Mouse (Mus musculus) limb, embryonic 11.5 days (tissue): ENCODE measurements around the gene Rbsn. TPM values are rescaled to one million over a fixed set of nuclear protein-coding genes. Genes with fewer than 3 reads are reported as not detected.

Source experiments
- ATAC-seq: fragments of 200-750 bp; cut with Nextera tagmentation; 2 replicates; pipeline ENCODE4 v1.8.0; 2017; ENCODE audit warnings: low read depth; ENCODE audit not compliant: insufficient number of reproducible peaks, low FRiP score, low TSS enrichment
- DNase-seq: peaks from one replicate; pipeline ENCODE4 v3.0.0-alpha.2; 2015; ENCODE audit warnings: low spot score
- H3K27ac ChIP-seq: fragments of 300-500 bp; sonication (generic); replicated peaks from 2 replicates; pipeline ENCODE4 v1.5.1; 2014; ENCODE audit warnings: low read depth, mild to moderate bottlenecking, low read length
- H3K27me3 ChIP-seq: fragments of 300-500 bp; sonication (generic); 2 replicates; pipeline ENCODE4 v1.6.1; 2014; ENCODE audit warnings: mild to moderate bottlenecking, low read length, mixed read lengths; ENCODE audit not compliant: control insufficient read depth, insufficient read depth
- H3K36me3 ChIP-seq: fragments of 300-500 bp; sonication (generic); 2 replicates; pipeline ENCODE4 v1.6.1; 2014; ENCODE audit warnings: mild to moderate bottlenecking, low read length, moderate library complexity, mixed read lengths; ENCODE audit not compliant: control insufficient read depth, insufficient read depth
- H3K4me1 ChIP-seq: fragments of 300-500 bp; sonication (generic); 2 replicates; pipeline ENCODE4 v1.6.1; 2014; ENCODE audit warnings: low read length, mixed read lengths; ENCODE audit not compliant: control insufficient read depth, insufficient read depth
- H3K4me2 ChIP-seq: fragments of 300-500 bp; sonication (generic); 2 replicates; pipeline ENCODE4 v1.6.1; 2014; ENCODE audit warnings: low read depth, mild to moderate bottlenecking, moderate library complexity; ENCODE audit not compliant: severe bottlenecking
- H3K4me3 ChIP-seq: fragments of 300-500 bp; sonication (generic); 2 replicates; pipeline ENCODE4 v1.5.1; 2014; ENCODE audit warnings: low read depth, low read length
- H3K9ac ChIP-seq: fragments of 300-500 bp; sonication (generic); 2 replicates; pipeline ENCODE4 v1.6.1; 2014; ENCODE audit warnings: mild to moderate bottlenecking, low read length
- H3K9me3 ChIP-seq: fragments of 300-500 bp; sonication (generic); 2 replicates; pipeline ENCODE4 v1.6.1; 2016; ENCODE audit warnings: low read length; ENCODE audit not compliant: control insufficient read depth
- WGBS: fragments of 180-500 bp; shearing (Covaris S2); extraction: QIAGEN DNeasy Blood & Tissue Kit; methylation state at CpG from one replicate; pipeline ENCODE4 v1.1.7; 2014; 5-methylcytosine and 5-hydroxymethylcytosine counted together
- polyA plus RNA-seq: library from polyadenylated mRNA; unstranded; fragments of >200 nt; fragmentation: Nextera tagmentation; extraction: Ambion mirVana; gene quantifications from 2 replicates; pipeline ENCODE4 v1.2.1, GENCODE M21; 2014

The Rbsn gene
- polyA plus RNA-seq, 1 experiment from 2014 or later: 17.1 TPM

GRCm38 (mm10) chr6:92241178-92241906 is 26.6 kb upstream of the Rbsn start:
- ATAC-seq: no peak

GRCm38 (mm10) chr6:92235036-92235435 is 20.3 kb upstream of the Rbsn start:
- ATAC-seq (no peak), DNase-seq (no peak)
- Histone ChIP-seq H3K4me1 (no peaks in the 10 kb centered on the region), H3K27ac (no peak overlapping the region), H3K36me3 (no peaks in the 10 kb centered on the region), H3K4me3 (no peak overlapping the region), H3K9me3 (no peaks in the 10 kb centered on the region), H3K4me2 (no peak overlapping the region), H3K27me3 (no peaks in the 10 kb centered on the region), H3K9ac (no peak overlapping the region)
- WGBS: 46% methylated on average over 12 of the region's 12 CpGs

More at GRCm38 (mm10) chr6:92241178-92241906, 26.6 kb upstream of the Rbsn start:
- Histone ChIP-seq H3K4me2 (no peak overlapping the region), H3K27me3 (peaks cover 21% of the 10 kb centered on the region), H3K4me3 (no peak overlapping the region), H3K9ac (no peak overlapping the region), H3K9me3 (no peaks in the 10 kb centered on the region), H3K36me3 (no peaks in the 10 kb centered on the region), H3K27ac (no peak overlapping the region), H3K4me1 (peaks cover 3% of the 10 kb centered on the region; the same call in 1 of the 2 replicates)
- WGBS: 76% methylated on average over 3 of the region's 3 CpGs
- no peak for DNase-seq

DNA sequence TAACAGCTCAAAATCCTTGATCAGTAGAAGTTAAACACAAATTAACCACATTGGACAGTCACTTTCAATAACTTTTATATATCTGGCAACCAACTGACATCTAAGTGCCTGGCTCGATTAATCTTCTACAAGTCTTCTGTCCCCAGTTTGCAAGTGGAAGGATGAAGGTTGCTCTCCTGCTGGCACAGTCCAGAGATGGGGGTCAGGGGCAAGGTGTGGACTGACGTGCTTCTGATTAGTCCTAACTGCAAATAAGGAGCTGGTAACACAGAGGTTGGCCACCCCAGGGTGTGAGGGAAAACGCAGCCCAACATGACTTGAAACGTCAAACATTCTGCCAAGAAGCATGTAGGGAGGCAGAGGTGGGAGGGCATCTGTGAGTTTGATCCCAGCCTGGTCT is 17.0 kb upstream of the Rbsn start:
- Histone ChIP-seq H3K9me3 (no peaks in the 10 kb centered on the region), H3K9ac (no peak overlapping the region), H3K27me3 (no peaks in the 10 kb centered on the region), H3K4me1 (no peaks in the 10 kb centered on the region), H3K36me3 (no peaks in the 10 kb centered on the region), H3K27ac (no peak overlapping the region), H3K4me2 (no peak overlapping the region), H3K4me3 (no peak overlapping the region)
- 71% methylated on average over 4 of the region's 4 CpGs for WGBS
- DNase-seq: no peak
- ATAC-seq: no peak

GRCm38 (mm10) chr6:92231356-92231755 is 16.6 kb upstream of the Rbsn start:
- no peak for ATAC-seq
- Histone ChIP-seq H3K27ac (no peak overlapping the region), H3K9me3 (no peaks in the 10 kb centered on the region), H3K27me3 (no peaks in the 10 kb centered on the region), H3K9ac (no peak overlapping the region), H3K4me3 (no peak overlapping the region), H3K36me3 (no peaks in the 10 kb centered on the region), H3K4me2 (no peak overlapping the region), H3K4me1 (no peaks in the 10 kb centered on the region)
- WGBS: 86% methylated on average over 1 of the region's 1 CpGs
- no peak for DNase-seq

- WGBS: 94% methylated on average over 2 of the region's 2 CpGs
- no peak overlapping the region for H3K9ac ChIP-seq
Measured at GRCm38 (mm10) chr6:92229586-92229985, 14.9 kb upstream of the Rbsn start.

DNA sequence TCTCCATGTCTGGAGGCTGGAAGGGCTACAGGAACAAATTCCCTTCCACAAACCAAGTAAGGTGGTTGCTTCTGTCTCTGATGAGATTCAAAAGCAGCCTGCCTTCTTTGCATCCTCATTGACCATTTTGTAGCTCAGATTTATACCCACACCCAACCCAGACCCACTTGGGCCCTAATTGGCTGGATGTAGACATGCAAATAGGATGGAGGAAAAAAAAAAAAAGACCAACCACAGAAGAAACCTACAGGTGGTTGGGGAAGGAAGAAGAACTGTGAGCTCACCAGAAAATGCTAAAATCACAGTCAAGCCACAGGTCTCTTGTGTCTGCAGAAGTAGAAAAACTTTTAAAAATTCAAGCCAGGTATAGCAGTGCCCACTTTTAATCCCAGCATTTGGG is 14.4 kb upstream of the Rbsn start:
- ATAC-seq (no peak), DNase-seq (no peak)
- Histone ChIP-seq H3K27me3 (no peaks in the 10 kb centered on the region), H3K9ac (no peak overlapping the region), H3K4me3 (no peak overlapping the region), H3K36me3 (no peaks in the 10 kb centered on the region), H3K9me3 (no peaks in the 10 kb centered on the region), H3K4me2 (no peak overlapping the region), H3K4me1 (no peaks in the 10 kb centered on the region), H3K27ac (no peak overlapping the region)

More at GRCm38 (mm10) chr6:92229586-92229985, 14.9 kb upstream of the Rbsn start:
- no peak for DNase-seq
- no peak for ATAC-seq
- Histone ChIP-seq H3K36me3 (no peaks in the 10 kb centered on the region), H3K4me1 (no peaks in the 10 kb centered on the region), H3K27ac (no peak overlapping the region), H3K27me3 (no peaks in the 10 kb centered on the region), H3K9me3 (no peaks in the 10 kb centered on the region), H3K4me2 (no peak overlapping the region), H3K4me3 (no peak overlapping the region)

GRCm38 (mm10) chr6:92224981-92225380 is 10.3 kb upstream of the Rbsn start:
- no peak for ATAC-seq

DNA sequence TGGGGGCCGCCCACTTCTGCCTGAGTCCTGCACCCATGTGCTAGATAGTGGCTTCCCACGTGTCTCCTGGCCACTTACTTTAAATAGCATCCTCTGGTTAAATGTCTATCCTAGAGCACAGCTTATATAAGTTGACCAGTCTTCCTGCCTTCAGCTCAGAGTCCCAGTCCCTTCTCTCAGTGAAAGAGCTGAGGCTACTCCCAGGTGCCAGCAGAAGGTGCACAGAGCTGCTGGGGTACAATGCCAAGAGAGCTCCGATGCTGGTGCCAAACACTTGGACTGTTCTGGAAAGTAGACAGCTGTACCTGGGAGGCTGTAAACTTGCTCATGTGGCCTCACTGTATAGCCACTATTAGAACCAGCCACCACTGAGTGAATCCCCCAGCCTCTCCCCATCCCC is 7.3 kb upstream of the Rbsn start:
- no peaks in the 10 kb centered on the region for H3K9me3 ChIP-seq
- H3K27ac ChIP-seq: no peak overlapping the region
- no peak for ATAC-seq
- no peak overlapping the region for H3K4me3 ChIP-seq
- H3K4me1 ChIP-seq: no peaks in the 10 kb centered on the region
- no peak overlapping the region for H3K9ac ChIP-seq
- H3K36me3 ChIP-seq: no peaks in the 10 kb centered on the region
- 85% methylated on average over 3 of the region's 3 CpGs for WGBS
- no peak for DNase-seq
- no peaks in the 10 kb centered on the region for H3K27me3 ChIP-seq
- no peak overlapping the region for H3K4me2 ChIP-seq

More at GRCm38 (mm10) chr6:92224981-92225380, 10.3 kb upstream of the Rbsn start:
- H3K36me3 ChIP-seq: no peaks in the 10 kb centered on the region
- no peak overlapping the region for H3K4me3 ChIP-seq
- H3K27ac ChIP-seq: no peak overlapping the region
- H3K4me1 ChIP-seq: no peaks in the 10 kb centered on the region
- H3K9me3 ChIP-seq: no peaks in the 10 kb centered on the region
- H3K4me2 ChIP-seq: no peak overlapping the region
- 83% methylated on average over 1 of the region's 1 CpGs for WGBS
- no peak for DNase-seq
- H3K9ac ChIP-seq: no peak overlapping the region
- no peaks in the 10 kb centered on the region for H3K27me3 ChIP-seq

GRCm38 (mm10) chr6:92221604-92222003 is 6.9 kb upstream of the Rbsn start:
- Histone ChIP-seq H3K27me3 (no peaks in the 10 kb centered on the region), H3K9me3 (no peaks in the 10 kb centered on the region), H3K36me3 (no peaks in the 10 kb centered on the region), H3K9ac (no peak overlapping the region), H3K4me2 (no peak overlapping the region), H3K27ac (no peak overlapping the region), H3K4me1 (no peaks in the 10 kb centered on the region), H3K4me3 (no peak overlapping the region)
- no peak for DNase-seq
- 77% methylated on average over 6 of the region's 6 CpGs for WGBS
- ATAC-seq: no peak
